ENCODE assay signal across 13 mouse cellular contexts in genomic region chr11:57566091-57567035, GRCm38 (mm10). TPM values are rescaled to one million over a fixed set of nuclear protein-coding genes. Genes with fewer than 3 reads are reported as not detected.
DNase-seq lines count a peak whose midpoint lies in the region; ATAC-seq and TF ChIP-seq lines count a peak whose summit lies in the region.
"Had no signal": no experiment of that assay in that cellular context is flagged by ENCODE, and none has a peak within 500 bp of the region (broad histone marks: within the 10 kb centered on the region; RNA-seq: fewer than 3 reads in every experiment).

No protein-coding gene starts in this region.

- H3K36me3 ChIP-seq in heart, embryonic 10.5 days, result no peaks in the 10 kb centered on the region
- no peaks in the 10 kb centered on the region for H3K36me3 ChIP-seq in heart, adult 2 months (ENCODE audit: control insufficient read depth, insufficient read depth, low read length)
- no peaks in the 10 kb centered on the region for H3K36me3 ChIP-seq in hindbrain, embryonic 14.5 days (replicated peaks; ENCODE audit: control insufficient read depth, insufficient read depth)
- no peaks in the 10 kb centered on the region for H3K36me3 ChIP-seq in midbrain, postnatal 0 days (ENCODE audit: insufficient read depth, low read length)
- H3K36me3 ChIP-seq: embryonic facial prominence, embryonic 13.5 days had no signal

- 29% methylated on average over 18 of the region's 18 CpGs for WGBS in heart, embryonic 10.5 days
- 59% methylated on average over 18 of the region's 18 CpGs for WGBS in heart, adult 2 months
- WGBS in hindbrain, embryonic 14.5 days, result 14% methylated on average over 18 of the region's 18 CpGs
- 11% methylated on average over 16 of the region's 18 CpGs for WGBS in midbrain, postnatal 0 days

- no peak for DNase-seq in heart, embryonic 10.5 days (ENCODE audit: low spot score)
- no peak for DNase-seq in heart, adult 2 months
- peak; percentile 76 for DNase-seq in brain, embryonic 14.5 days (ENCODE audit: low read depth)
- DNase-seq in hindbrain, embryonic 14.5 days (ENCODE audit: low spot score), result no peak
- peak; percentile 45 for DNase-seq in midbrain, postnatal 0 days (ENCODE audit: low spot score)
- DNase-seq in MN1 (ENCODE audit: low spot score), result no peak
- no peak for DNase-seq in lung, adult 18-20 months
- no peak for DNase-seq in adrenal gland, postnatal 4 days (ENCODE audit: low spot score in 2 of 2)
- DNase-seq: B cell, adult 2 months; kidney, adult 9 months; lung, postnatal 10 days had no signal

- H3K9me3 ChIP-seq in heart, embryonic 10.5 days, result no peaks in the 10 kb centered on the region
- H3K9me3 ChIP-seq in hindbrain, embryonic 14.5 days (ENCODE audit: control insufficient read depth, low read length), result no peaks in the 10 kb centered on the region
- H3K9me3 ChIP-seq in midbrain, postnatal 0 days (ENCODE audit: low read length), result no peaks in the 10 kb centered on the region

- ATAC-seq in hindbrain, embryonic 14.5 days (ENCODE audit: low FRiP score), result no peak
- 0 out of 2 replicates have a peak, but pooled peaks have one; percentile 49 for ATAC-seq in midbrain, postnatal 0 days (ENCODE audit: low FRiP score)

- 0 out of 2 replicates have a peak overlapping the region, but pooled peaks have one; percentile 36 for H3K27ac ChIP-seq in heart, embryonic 10.5 days
- no peak overlapping the region for H3K27ac ChIP-seq in heart, adult 2 months
- peak overlapping the region; percentile 44; the same call in 1 of the 2 replicates for H3K27ac ChIP-seq in hindbrain, embryonic 14.5 days
- peak overlapping the region; percentile 21; the same call in 1 of the 2 replicates for H3K27ac ChIP-seq in midbrain, postnatal 0 days (ENCODE audit: low read depth, low read length)
- H3K27ac ChIP-seq: embryonic facial prominence, embryonic 13.5 days had no signal

- no peak for TF ChIP-seq EP300 in heart, adult 2 months (IDR thresholded peaks at IDR 0.05; ENCODE audit: insufficient read depth, low read depth, low read length)

- peak overlapping the region; percentile 28 for H3K4me2 ChIP-seq in hindbrain, embryonic 14.5 days (replicated peaks)
- H3K4me2 ChIP-seq in midbrain, postnatal 0 days (ENCODE audit: low read depth, low read length, poor library complexity, severe bottlenecking), result 0 out of 2 replicates have a peak overlapping the region, but pooled peaks have one; percentile 22
- H3K4me2 ChIP-seq: embryonic facial prominence, embryonic 13.5 days; liver, embryonic 11.5 days had no signal

- H3K27me3 ChIP-seq in heart, embryonic 10.5 days (ENCODE audit: insufficient read depth, poor library complexity, severe bottlenecking), result peaks cover 32% of the 10 kb centered on the region; the same call in 1 of the 2 replicates
- H3K27me3 ChIP-seq in heart, adult 2 months (ENCODE audit: control insufficient read depth, insufficient read depth, low read length), result peaks cover 2% of the 10 kb centered on the region
- no peaks in the 10 kb centered on the region for H3K27me3 ChIP-seq in hindbrain, embryonic 14.5 days (ENCODE audit: control insufficient read depth, insufficient read depth, low read length)
- H3K27me3 ChIP-seq in midbrain, postnatal 0 days (ENCODE audit: insufficient read depth, low read length), result no peaks in the 10 kb centered on the region
- H3K27me3 ChIP-seq: embryonic facial prominence, embryonic 13.5 days had no signal

- intact Hi-C loops in heart, adult 2 months (cut with DNase I), result no loop called here

- H3K4me3 ChIP-seq in heart, embryonic 10.5 days, result peak overlapping the region; percentile 22; the same call in 1 of the 2 replicates
- H3K4me3 ChIP-seq in heart, adult 2 months, result no peak overlapping the region
- H3K4me3 ChIP-seq in hindbrain, embryonic 14.5 days (replicated peaks; ENCODE audit: low read length), result no peak overlapping the region
- H3K4me3 ChIP-seq in midbrain, postnatal 0 days (ENCODE audit: low read depth, low read length), result no peak overlapping the region
- H3K4me3 ChIP-seq: embryonic facial prominence, embryonic 13.5 days had no signal

- H3K79me2 ChIP-seq in heart, adult 2 months (replicated peaks; ENCODE audit: control insufficient read depth, insufficient read depth, low read length), result no peaks in the 10 kb centered on the region

- TF ChIP-seq POLR2A in heart, adult 2 months (IDR thresholded peaks at IDR 0.05; ENCODE audit: insufficient read depth, low read depth, low read length), result no peak
- no peak for TF ChIP-seq POLR2A in brain, embryonic 14.5 days (IDR thresholded peaks at IDR 0.05; ENCODE audit: borderline replicate concordance, extremely low read depth, insufficient read depth, insufficient read length, poor library complexity, severe bottlenecking)

- H3K4me1 ChIP-seq in heart, embryonic 10.5 days, result peaks cover 21% of the 10 kb centered on the region
- peaks cover 2% of the 10 kb centered on the region; the same call in 1 of the 2 replicates for H3K4me1 ChIP-seq in heart, adult 2 months (ENCODE audit: control insufficient read depth, insufficient read depth, low read length)
- peaks cover 15% of the 10 kb centered on the region for H3K4me1 ChIP-seq in hindbrain, embryonic 14.5 days (replicated peaks; ENCODE audit: control insufficient read depth, insufficient read depth, low read length)
- peaks cover 10% of the 10 kb centered on the region; the same call in 1 of the 2 replicates for H3K4me1 ChIP-seq in midbrain, postnatal 0 days (ENCODE audit: insufficient read depth, low read length)
- H3K4me1 ChIP-seq: embryonic facial prominence, embryonic 13.5 days had no signal

- no peak overlapping the region for H3K9ac ChIP-seq in heart, adult 2 months (ENCODE audit: low read depth, low read length)
- peak overlapping the region; percentile 24; the same call in 1 of the 2 replicates for H3K9ac ChIP-seq in hindbrain, embryonic 14.5 days
- H3K9ac ChIP-seq in midbrain, postnatal 0 days (replicated peaks; ENCODE audit: low read length, poor library complexity, severe bottlenecking), result 0 out of 2 replicates have a peak overlapping the region, but pooled peaks have one; percentile 13
- H3K9ac ChIP-seq: embryonic facial prominence, embryonic 13.5 days had no signal

- TF ChIP-seq CTCF in heart, adult 2 months (IDR thresholded peaks at IDR 0.05), result no peak
- no peak for TF ChIP-seq CTCF in brain, embryonic 14.5 days (IDR thresholded peaks at IDR 0.05; ENCODE audit: borderline replicate concordance, extremely low read depth, insufficient read depth, insufficient read length)
- TF ChIP-seq CTCF in midbrain, postnatal 0 days (IDR thresholded peaks at IDR 0.05), result no peak

RNA-seq across cellular contexts. Expression of gene Mfap3, which starts 47.9 kb away (rescaled TPM):
- 32.9 and 40.8 TPM in 2 replicates for polyA plus RNA-seq in heart, embryonic 10.5 days (2016; fragmentation: Nextera tagmentation; extraction: Ambion mirVana)
- total RNA-seq in heart, adult 2 months (2021), result 10 to 100 TPM; 11.1 to 12.5 TPM
- 7.3 and 8.6 TPM in 2 replicates for polyA plus RNA-seq in heart, adult 2 months (2012; rRNA removed)
- 36.6 and 39.3 TPM in 2 replicates for polyA plus RNA-seq in brain, embryonic 14.5 days (2012; rRNA removed)
- 63.5 and 66.9 TPM in 2 replicates for polyA plus RNA-seq in hindbrain, embryonic 14.5 days (2014; fragmentation: Nextera tagmentation; extraction: Ambion mirVana)
- total RNA-seq in midbrain, postnatal 0 days (2014; rRNA removed), result 47.8 and 51.0 TPM in 2 replicates
- 52.4 and 53.1 TPM in 2 replicates for polyA plus RNA-seq in midbrain, postnatal 0 days (2015; fragmentation: Nextera tagmentation; extraction: Ambion mirVana)
- 10 to 100 TPM; 41.0 to 45.2 TPM for total RNA-seq in adrenal gland, postnatal 4 days (2021)

RNA-seq across cellular contexts. Expression of gene Fam114a2, which starts 47.9 kb away (rescaled TPM):
- 68.2 and 75.6 TPM in 2 replicates for polyA plus RNA-seq in heart, embryonic 10.5 days (2016; fragmentation: Nextera tagmentation; extraction: Ambion mirVana)
- 10 to 100 TPM; 37.7 to 42.4 TPM for total RNA-seq in heart, adult 2 months (2021)
- polyA plus RNA-seq in heart, adult 2 months (2012; rRNA removed), result 26.1 and 32.2 TPM in 2 replicates
- polyA plus RNA-seq in brain, embryonic 14.5 days (2012; rRNA removed), result 62.8 and 82.5 TPM in 2 replicates
- 46.5 and 51.8 TPM in 2 replicates for polyA plus RNA-seq in hindbrain, embryonic 14.5 days (2014; fragmentation: Nextera tagmentation; extraction: Ambion mirVana)
- 29.5 and 46.4 TPM in 2 replicates for total RNA-seq in midbrain, postnatal 0 days (2014; rRNA removed)
- polyA plus RNA-seq in midbrain, postnatal 0 days (2015; fragmentation: Nextera tagmentation; extraction: Ambion mirVana), result 50.9 and 51.1 TPM in 2 replicates
- total RNA-seq in adrenal gland, postnatal 4 days (2021), result 10 to 100 TPM; 54.9 to 60.5 TPM

Comparison
In these comparisons a context has a peak if more than half of its experiments do, and no peak if none do; other contexts are left out.
1. DNase-seq: peak in brain, embryonic 14.5 days (single experiment) and midbrain, postnatal 0 days (single experiment); none in heart, embryonic 10.5 days (single experiment), heart, adult 2 months (0 of 2), hindbrain, embryonic 14.5 days (single experiment), MN1 (single experiment), lung, adult 18-20 months (0 of 2) and adrenal gland, postnatal 4 days (0 of 2).